Mouse (Mus musculus) NIH3T3 (cell line): Measurements from ENCODE around the gene Cldnd1.

Experiments
- DNase-seq: peaks from one replicate; pipeline ENCODE4 v3.0.0-alpha.2; 2012; ENCODE audit warnings: low read depth

Cldnd1 gene

GRCm38 (mm10) chr16:58727477-58728131, at the start of gene Cldnd1:
Gene Cldnd1 (plus strand): TSS chr16:58727910.
- DNase-seq = peak; percentile 97

GRCm38 (mm10) chr16:58678660-58679059, 49.0 kb upstream of the Cldnd1 start:
- DNase-seq = no peak

GRCm38 (mm10) chr16:58682046-58682445, 45.7 kb upstream of the Cldnd1 start:
- no peak for DNase-seq

- DNase-seq = no peak
Observed at GRCm38 (mm10) chr16:58682870-58683269, 44.8 kb upstream of the Cldnd1 start.

GRCm38 (mm10) chr16:58683911-58684310, 43.8 kb upstream of the Cldnd1 start:
- no peak for DNase-seq

- DNase-seq = no peak
Observed at GRCm38 (mm10) chr16:58684537-58684936, 43.2 kb upstream of the Cldnd1 start.

- no peak for DNase-seq
Observed at GRCm38 (mm10) chr16:58685548-58686537, 41.9 kb upstream of the Cldnd1 start.

GRCm38 (mm10) chr16:58688534-58688933, 39.2 kb upstream of the Cldnd1 start:
- DNase-seq = no peak

GRCm38 (mm10) chr16:58689555-58690169, 38.0 kb upstream of the Cldnd1 start:
- no peak for DNase-seq

- DNase-seq = no peak
Observed at GRCm38 (mm10) chr16:58690322-58690732, 37.4 kb upstream of the Cldnd1 start.

- DNase-seq = no peak
Observed at GRCm38 (mm10) chr16:58694091-58694490, 33.6 kb upstream of the Cldnd1 start.

- DNase-seq = no peak
Observed at GRCm38 (mm10) chr16:58696796-58697195, 30.9 kb upstream of the Cldnd1 start.

GRCm38 (mm10) chr16:58697261-58697660, 30.4 kb upstream of the Cldnd1 start:
- no peak for DNase-seq

GRCm38 (mm10) chr16:58700174-58700573, 27.5 kb upstream of the Cldnd1 start:
- DNase-seq = no peak

GRCm38 (mm10) chr16:58700816-58701424, 26.8 kb upstream of the Cldnd1 start:
- no peak for DNase-seq

GRCm38 (mm10) chr16:58701779-58702178, 25.9 kb upstream of the Cldnd1 start:
- DNase-seq = peak; percentile 19

- no peak for DNase-seq
Observed at GRCm38 (mm10) chr16:58702329-58702932, 25.3 kb upstream of the Cldnd1 start.

GRCm38 (mm10) chr16:58703382-58704124, 24.2 kb upstream of the Cldnd1 start:
- DNase-seq = peak; percentile 59

- DNase-seq = no peak
Observed at GRCm38 (mm10) chr16:58704999-58705398, 22.7 kb upstream of the Cldnd1 start.

GRCm38 (mm10) chr16:58707276-58707905, 20.3 kb upstream of the Cldnd1 start:
- no peak for DNase-seq
